Mouse (Mus musculus) cerebellum, adult 2 months (tissue): ENCODE measurements at regions not wholly inside any gene's neighbourhood (a gene's known extent, or its start where the extent isn't known, plus 50 kb on each side); places are given as distances from the start of the nearest gene placed in this dataset.

Source experiments
- CTCF ChIP-seq: fragments of 200-500 bp; IDR thresholded peaks from 2 replicates; pipeline ENCODE4 v1.5.1; 2011; ENCODE audit warnings: low read depth, mild to moderate bottlenecking, control low read depth, low read length, moderate library complexity, borderline replicate concordance; ENCODE audit not compliant: insufficient read depth
- POLR2A ChIP-seq: fragments of 200-500 bp; IDR thresholded peaks from 2 replicates; pipeline ENCODE4 v1.6.1; 2011; ENCODE audit warnings: low read length, control low read depth, borderline replicate concordance; ENCODE audit not compliant: insufficient read depth

DNA sequence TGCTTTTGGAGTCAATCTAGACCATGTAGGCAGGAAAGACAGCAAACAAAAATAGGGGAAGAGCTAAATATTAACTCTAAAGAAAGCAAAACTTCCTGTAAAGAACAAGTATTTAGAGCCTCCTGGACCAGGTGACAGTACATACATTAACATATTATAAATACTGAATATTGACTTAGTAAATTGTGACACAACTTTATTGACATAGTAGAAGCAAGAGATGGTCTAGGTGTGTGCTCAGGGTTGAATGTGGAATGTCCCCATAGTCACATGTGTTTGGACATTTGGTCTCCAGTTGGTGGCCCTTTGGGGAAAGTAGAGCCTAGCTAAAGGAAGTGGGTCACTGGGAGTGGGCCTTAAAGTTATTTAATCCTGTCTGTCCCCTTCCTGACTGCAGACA, 139.6 kb upstream of the Atp6ap2 start:
- TF ChIP-seq CTCF (no peak), POLR2A (no peak)
